14 mouse cellular contexts compared by ENCODE assay signal in the genomic region with DNA sequence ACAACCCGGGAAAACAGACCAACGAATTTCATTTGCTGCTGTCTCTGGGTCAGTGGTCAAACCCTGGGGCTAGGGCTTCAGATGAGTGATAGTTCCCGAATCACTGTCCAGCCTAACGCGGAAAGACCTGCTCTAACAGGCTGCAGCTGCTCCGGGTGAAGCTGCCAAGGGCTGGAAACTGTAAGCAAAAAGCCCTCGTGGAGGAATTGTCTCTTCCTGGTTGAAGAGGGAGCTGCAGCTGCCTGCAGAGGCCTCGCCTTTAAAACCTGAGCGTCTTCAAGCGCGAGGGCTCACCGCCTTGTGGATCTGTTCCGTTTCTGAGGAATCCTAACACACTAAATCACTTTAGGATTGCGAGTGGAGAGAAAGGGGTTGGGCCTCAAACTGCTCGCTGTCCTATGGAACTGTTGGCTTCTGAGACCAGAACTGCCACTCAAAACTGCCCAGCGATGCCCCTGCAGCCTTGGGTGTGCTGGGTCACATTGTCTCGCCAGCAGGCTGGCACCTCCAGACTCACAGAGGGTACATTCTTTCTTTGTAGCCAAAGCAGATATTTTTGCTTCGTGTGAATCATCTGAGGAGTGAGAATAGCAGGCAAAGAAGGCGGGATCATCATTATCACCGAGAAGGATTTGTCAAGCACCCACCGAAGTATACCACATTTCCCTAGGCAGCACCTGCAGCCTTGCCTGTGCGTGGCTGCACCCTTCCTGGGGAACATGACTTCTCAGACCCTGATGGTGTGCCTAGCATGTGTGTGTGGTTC.
DNase-seq lines count a peak whose midpoint lies in the region; ATAC-seq and TF ChIP-seq lines count a peak whose summit lies in the region.
"Had no signal": no experiment of that assay in that cellular context is flagged by ENCODE, and none has a peak within 500 bp of the region (broad histone marks: within the 10 kb centered on the region; RNA-seq: fewer than 3 reads in every experiment).

No protein-coding gene starts in this region.

- peak overlapping the region; percentile 1; the same call in 1 of the 2 replicates for H3K4me3 ChIP-seq in gastrocnemius, adult 2 months
- H3K4me3 ChIP-seq in lung, embryonic 14.5 days (ENCODE audit: low read depth, low read length): no peak overlapping the region
- H3K4me3 ChIP-seq in heart, embryonic 10.5 days: no peak overlapping the region
- H3K4me3 ChIP-seq in olfactory bulb, adult 2 months (ENCODE audit: insufficient read depth, low read depth, low read length): no peak overlapping the region
- H3K4me3 ChIP-seq: embryonic facial prominence, embryonic 12.5 days; hindbrain, embryonic 12.5 days; limb, embryonic 15.5 days had no signal

- no peak for TF ChIP-seq CTCF in gastrocnemius, adult 2 months (IDR thresholded peaks at IDR 0.05)
- no peak for TF ChIP-seq CTCF in lung, embryonic 14.5 days (IDR thresholded peaks at IDR 0.05; ENCODE audit: low read depth)
- TF ChIP-seq CTCF in olfactory bulb, adult 2 months (IDR thresholded peaks at IDR 0.05; ENCODE audit: insufficient read depth, low read depth, low read length): no peak

- H3K27ac ChIP-seq in gastrocnemius, adult 2 months: peak overlapping the region; percentile 93
- H3K27ac ChIP-seq in lung, embryonic 14.5 days (ENCODE audit: low read depth): no peak overlapping the region
- peak overlapping the region; percentile 78 for H3K27ac ChIP-seq in heart, embryonic 10.5 days
- peak overlapping the region; percentile 91 for H3K27ac ChIP-seq in olfactory bulb, adult 2 months (ENCODE audit: insufficient read depth, low read depth, low read length)
- H3K27ac ChIP-seq: embryonic facial prominence, embryonic 12.5 days; hindbrain, embryonic 12.5 days; limb, embryonic 15.5 days had no signal

- no peak for TF ChIP-seq POLR2A in olfactory bulb, adult 2 months (IDR thresholded peaks at IDR 0.05; ENCODE audit: insufficient read depth, low read depth, low read length)

- 52% methylated on average over 22 of the region's 22 CpGs for WGBS in lung, embryonic 14.5 days
- WGBS in heart, embryonic 10.5 days: 59% methylated on average over 22 of the region's 22 CpGs
- 52% methylated on average over 22 of the region's 22 CpGs for WGBS in olfactory bulb, adult 2 months

- H3K9ac ChIP-seq in lung, embryonic 14.5 days: no peak overlapping the region
- H3K9ac ChIP-seq: embryonic facial prominence, embryonic 12.5 days; hindbrain, embryonic 12.5 days; limb, embryonic 15.5 days had no signal

- no peak overlapping the region for H3K4me2 ChIP-seq in lung, embryonic 14.5 days
- H3K4me2 ChIP-seq: embryonic facial prominence, embryonic 12.5 days; hindbrain, embryonic 12.5 days; limb, embryonic 15.5 days had no signal

- no peak for ATAC-seq in lung, embryonic 14.5 days (ENCODE audit: insufficient read depth)
- ATAC-seq: intestine, embryonic 16.5 days had no signal

- intact Hi-C loops in gastrocnemius, adult 2 months (cut with DNase I): loop anchor here (2.0 kb wide), 1 partner anchor 21 kb away; no protein-coding TSS in a partner anchor
- intact Hi-C loops in gastrocnemius, postnatal 14 days (cut with DNase I; ENCODE audit: low total_unique reads): loop anchor here (10.0 kb wide), 1 partner anchor 97 kb away; no protein-coding TSS in a partner anchor

- DNase-seq in gastrocnemius, adult 2 months: peak; percentile 65
- DNase-seq in gastrocnemius, postnatal 14 days: no peak
- peak; percentile 36 for DNase-seq in lung, embryonic 14.5 days
- no peak for DNase-seq in lung, adult 18-20 months
- peak; percentile 70 for DNase-seq in heart, embryonic 10.5 days (ENCODE audit: low spot score)
- no peak for DNase-seq in adrenal gland, adult 8-10 months
- DNase-seq: cerebellum, adult 11-12 months; kidney, postnatal 10 days; lung, adult 2 months had no signal

- no peaks in the 10 kb centered on the region for H3K27me3 ChIP-seq in lung, embryonic 14.5 days (ENCODE audit: insufficient read depth, low read length)
- no peaks in the 10 kb centered on the region for H3K27me3 ChIP-seq in heart, embryonic 10.5 days (ENCODE audit: insufficient read depth, poor library complexity, severe bottlenecking)
- H3K27me3 ChIP-seq: embryonic facial prominence, embryonic 12.5 days; hindbrain, embryonic 12.5 days; limb, embryonic 15.5 days had no signal

- no peaks in the 10 kb centered on the region for H3K4me1 ChIP-seq in lung, embryonic 14.5 days (ENCODE audit: insufficient read depth)
- H3K4me1 ChIP-seq in heart, embryonic 10.5 days: peaks cover 55% of the 10 kb centered on the region
- peaks cover 12% of the 10 kb centered on the region for H3K4me1 ChIP-seq in olfactory bulb, adult 2 months (ENCODE audit: control insufficient read depth, insufficient read depth, low read length)
- H3K4me1 ChIP-seq: embryonic facial prominence, embryonic 12.5 days had no signal

- H3K36me3 ChIP-seq in lung, embryonic 14.5 days (ENCODE audit: insufficient read depth): no peaks in the 10 kb centered on the region
- H3K36me3 ChIP-seq in heart, embryonic 10.5 days: peaks cover 16% of the 10 kb centered on the region; the same call in 1 of the 2 replicates
- H3K36me3 ChIP-seq: embryonic facial prominence, embryonic 12.5 days; hindbrain, embryonic 12.5 days; limb, embryonic 15.5 days had no signal

- H3K9me3 ChIP-seq in lung, embryonic 14.5 days (ENCODE audit: low read depth, low read length): no peaks in the 10 kb centered on the region
- H3K9me3 ChIP-seq in heart, embryonic 10.5 days: no peaks in the 10 kb centered on the region
- H3K9me3 ChIP-seq: embryonic facial prominence, embryonic 12.5 days; limb, embryonic 15.5 days had no signal

Comparison
In these comparisons a context has a peak if more than half of its experiments do, and no peak if none do; other contexts are left out.
1. DNase-seq: peak in gastrocnemius, adult 2 months (single experiment), lung, embryonic 14.5 days (single experiment) and heart, embryonic 10.5 days (single experiment); none in gastrocnemius, postnatal 14 days (single experiment), lung, adult 18-20 months (0 of 2) and adrenal gland, adult 8-10 months (single experiment).